Mouse (Mus musculus): ENCODE results near the gene Echdc3. TPM values are rescaled to one million over a fixed set of nuclear protein-coding genes. Genes with fewer than 3 reads are reported as not detected.

Gene Echdc3
- polyA plus RNA-seq, 1 experiment: 1.2 TPM

GRCm38 (mm10) chr2:6159735-6160134 is 53.1 kb downstream of the Echdc3 start:
- H3K27ac ChIP-seq (ENCODE audit: insufficient read depth, low read depth, low read length): no peak overlapping the region
- no peak overlapping the region for H3K4me3 ChIP-seq (ENCODE audit: insufficient read depth, low read length)
- TF ChIP-seq POLR2A (IDR thresholded peaks at IDR 0.05; ENCODE audit: borderline replicate concordance, low read depth, low read length) (no peak), CTCF (IDR thresholded peaks at IDR 0.05; ENCODE audit: low read depth, low read length) (no peak)
- peaks cover 2% of the 10 kb centered on the region; the same call in 1 of the 2 replicates for H3K4me1 ChIP-seq (ENCODE audit: control insufficient read depth, insufficient read depth, low read length)

- TF ChIP-seq CTCF (IDR thresholded peaks at IDR 0.05; ENCODE audit: low read depth, low read length) (no peak), POLR2A (IDR thresholded peaks at IDR 0.05; ENCODE audit: borderline replicate concordance, low read depth, low read length) (no peak)
- Histone ChIP-seq H3K4me1 (ENCODE audit: control insufficient read depth, insufficient read depth, low read length) (peaks cover 2% of the 10 kb centered on the region; the same call in 1 of the 2 replicates), H3K27ac (ENCODE audit: insufficient read depth, low read depth, low read length) (no peak overlapping the region), H3K4me3 (ENCODE audit: insufficient read depth, low read length) (no peak overlapping the region)
Measured at GRCm38 (mm10) chr2:6159219-6159618, 53.6 kb downstream of the Echdc3 start.

GRCm38 (mm10) chr2:6157635-6158034 is 55.2 kb downstream of the Echdc3 start:
- Histone ChIP-seq H3K4me3 (ENCODE audit: insufficient read depth, low read length) (no peak overlapping the region), H3K4me1 (ENCODE audit: control insufficient read depth, insufficient read depth, low read length) (no peaks in the 10 kb centered on the region; the same call in 1 of the 2 replicates), H3K27ac (ENCODE audit: insufficient read depth, low read depth, low read length) (no peak overlapping the region)
- no peak for TF ChIP-seq CTCF (IDR thresholded peaks at IDR 0.05; ENCODE audit: low read depth, low read length)
- TF ChIP-seq POLR2A (IDR thresholded peaks at IDR 0.05; ENCODE audit: borderline replicate concordance, low read depth, low read length): no peak

DNA sequence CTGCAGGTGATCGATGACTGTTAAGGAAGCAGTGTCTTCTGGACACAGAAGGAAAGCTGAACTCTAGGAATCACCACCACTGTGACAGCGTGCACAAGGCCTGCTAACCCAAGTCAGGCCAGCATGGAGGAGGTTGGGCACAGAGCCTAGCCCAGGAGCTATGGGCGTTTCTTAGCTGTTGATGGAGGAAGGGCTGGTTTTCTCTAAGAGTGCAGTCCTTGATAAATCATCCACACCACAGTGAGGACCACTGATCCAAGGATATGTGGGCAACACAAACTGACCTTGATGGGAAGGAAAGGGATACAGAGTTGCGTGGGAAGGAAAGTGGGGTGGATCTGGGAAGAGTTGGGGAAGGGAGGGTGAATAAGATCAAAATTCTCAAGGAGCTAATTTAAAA is 55.6 kb downstream of the Echdc3 start:
- Histone ChIP-seq H3K27ac (ENCODE audit: insufficient read depth, low read depth, low read length) (no peak overlapping the region), H3K4me1 (ENCODE audit: control insufficient read depth, insufficient read depth, low read length) (no peaks in the 10 kb centered on the region), H3K4me3 (ENCODE audit: insufficient read depth, low read length) (no peak overlapping the region)
- TF ChIP-seq CTCF (IDR thresholded peaks at IDR 0.05; ENCODE audit: low read depth, low read length) (no peak), POLR2A (IDR thresholded peaks at IDR 0.05; ENCODE audit: borderline replicate concordance, low read depth, low read length) (no peak)

- no peak overlapping the region for H3K4me3 ChIP-seq (ENCODE audit: insufficient read depth, low read length)
- TF ChIP-seq CTCF (IDR thresholded peaks at IDR 0.05; ENCODE audit: low read depth, low read length) (no peak), POLR2A (IDR thresholded peaks at IDR 0.05; ENCODE audit: borderline replicate concordance, low read depth, low read length) (no peak)
- H3K4me1 ChIP-seq (ENCODE audit: control insufficient read depth, insufficient read depth, low read length): no peaks in the 10 kb centered on the region
- H3K27ac ChIP-seq (ENCODE audit: insufficient read depth, low read depth, low read length): no peak overlapping the region
Measured at GRCm38 (mm10) chr2:6149801-6150200, 63.0 kb downstream of the Echdc3 start.

DNA sequence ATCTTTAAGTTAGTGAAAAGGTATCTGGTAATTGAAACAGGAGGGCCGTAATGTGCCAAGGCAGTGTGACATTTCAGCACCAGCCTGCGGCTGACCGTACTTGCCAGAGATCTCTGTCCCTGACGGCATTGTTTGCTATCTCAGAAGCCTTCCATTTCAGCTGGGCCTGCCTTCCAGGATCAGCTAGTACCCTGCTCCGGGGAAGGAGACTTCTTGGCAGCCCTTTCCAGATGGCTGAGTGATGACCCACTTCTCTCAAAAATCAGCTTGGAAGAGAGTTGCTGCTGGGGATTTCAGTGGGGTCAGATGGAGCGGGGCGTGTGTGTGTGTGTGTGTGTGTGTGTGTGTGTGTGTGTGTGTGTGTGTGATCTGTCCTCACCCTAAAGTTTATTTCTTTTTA is 65.9 kb downstream of the Echdc3 start:
- H3K4me1 ChIP-seq (ENCODE audit: control insufficient read depth, insufficient read depth, low read length): no peaks in the 10 kb centered on the region
- TF ChIP-seq POLR2A (IDR thresholded peaks at IDR 0.05; ENCODE audit: borderline replicate concordance, low read depth, low read length) (no peak), CTCF (IDR thresholded peaks at IDR 0.05; ENCODE audit: low read depth, low read length) (no peak)
- no peak overlapping the region for H3K4me3 ChIP-seq (ENCODE audit: insufficient read depth, low read length)

DNA sequence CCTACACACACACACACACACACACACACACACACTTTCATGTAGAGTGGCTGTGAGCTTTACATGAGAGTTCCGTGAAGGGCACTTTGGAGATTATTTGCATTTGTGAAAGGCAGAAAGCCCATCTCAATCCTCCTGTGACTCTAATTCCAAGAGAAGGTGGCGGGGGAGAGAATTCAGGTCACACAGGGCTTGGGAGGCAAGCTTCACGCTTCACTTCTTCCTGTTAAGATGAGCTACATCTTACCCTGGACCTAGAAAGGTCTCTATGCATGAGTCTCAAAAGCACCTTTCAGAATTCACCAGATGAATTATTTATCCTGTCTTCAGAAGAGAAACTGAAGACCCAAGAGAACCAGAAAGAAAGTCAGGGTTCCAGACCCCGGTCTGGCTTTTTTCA is 66.6 kb downstream of the Echdc3 start:
- TF ChIP-seq POLR2A (IDR thresholded peaks at IDR 0.05; ENCODE audit: borderline replicate concordance, low read depth, low read length): no peak
- TF ChIP-seq CTCF (IDR thresholded peaks at IDR 0.05; ENCODE audit: low read depth, low read length): no peak
- no peaks in the 10 kb centered on the region for H3K4me1 ChIP-seq (ENCODE audit: control insufficient read depth, insufficient read depth, low read length)
- no peak overlapping the region for H3K4me3 ChIP-seq (ENCODE audit: insufficient read depth, low read length)
- H3K27ac ChIP-seq (ENCODE audit: insufficient read depth, low read depth, low read length): no peak overlapping the region

More for the DNA sequence above, 65.9 kb downstream of the Echdc3 start:
- H3K27ac ChIP-seq (ENCODE audit: insufficient read depth, low read depth, low read length): no peak overlapping the region

DNA sequence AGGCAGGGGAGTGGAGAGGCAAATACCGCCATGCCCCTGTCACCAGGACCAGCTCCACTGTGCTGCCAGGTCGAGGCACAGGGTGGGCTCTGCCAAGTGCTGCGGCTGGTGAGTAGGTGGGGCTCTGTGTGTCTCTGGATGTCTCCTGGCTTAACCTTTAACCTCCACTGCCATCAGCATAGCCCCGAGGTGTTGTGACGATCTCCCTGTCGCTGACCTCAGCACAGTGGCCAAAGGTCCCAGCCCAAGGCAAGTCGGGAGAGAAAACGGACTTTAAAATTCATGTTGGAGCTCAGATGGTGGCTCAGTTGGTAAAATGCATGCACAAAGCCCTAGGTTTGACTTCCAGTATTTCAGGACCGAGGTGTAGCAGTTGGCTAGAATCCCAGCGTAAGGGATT is 67.2 kb downstream of the Echdc3 start:
- Histone ChIP-seq H3K4me1 (ENCODE audit: control insufficient read depth, insufficient read depth, low read length) (no peaks in the 10 kb centered on the region), H3K27ac (ENCODE audit: insufficient read depth, low read depth, low read length) (no peak overlapping the region)
- no peak for TF ChIP-seq CTCF (IDR thresholded peaks at IDR 0.05; ENCODE audit: low read depth, low read length)
- TF ChIP-seq POLR2A (IDR thresholded peaks at IDR 0.05; ENCODE audit: borderline replicate concordance, low read depth, low read length): no peak

GRCm38 (mm10) chr2:6142915-6143654 is 69.7 kb downstream of the Echdc3 start:
- Histone ChIP-seq H3K4me3 (ENCODE audit: insufficient read depth, low read length) (no peak overlapping the region), H3K4me1 (ENCODE audit: control insufficient read depth, insufficient read depth, low read length) (no peaks in the 10 kb centered on the region)
- TF ChIP-seq CTCF (IDR thresholded peaks at IDR 0.05; ENCODE audit: low read depth, low read length) (no peak), POLR2A (IDR thresholded peaks at IDR 0.05; ENCODE audit: borderline replicate concordance, low read depth, low read length) (no peak)

More for the DNA sequence above, 67.2 kb downstream of the Echdc3 start:
- H3K4me3 ChIP-seq (ENCODE audit: insufficient read depth, low read length): no peak overlapping the region

GRCm38 (mm10) chr2:6140572-6141161 is 72.2 kb downstream of the Echdc3 start:
- TF ChIP-seq POLR2A (IDR thresholded peaks at IDR 0.05; ENCODE audit: borderline replicate concordance, low read depth, low read length): no peak
- TF ChIP-seq CTCF (IDR thresholded peaks at IDR 0.05; ENCODE audit: low read depth, low read length): no peak
- H3K4me1 ChIP-seq (ENCODE audit: control insufficient read depth, insufficient read depth, low read length): no peaks in the 10 kb centered on the region
- H3K4me3 ChIP-seq (ENCODE audit: insufficient read depth, low read length): no peak overlapping the region
- no peak overlapping the region for H3K27ac ChIP-seq (ENCODE audit: insufficient read depth, low read depth, low read length)

More at GRCm38 (mm10) chr2:6142915-6143654, 69.7 kb downstream of the Echdc3 start:
- H3K27ac ChIP-seq (ENCODE audit: insufficient read depth, low read depth, low read length): no peak overlapping the region

Other genes starting within 250 kb of the Echdc3 start
- gene Proser2, start 82.8 kb downstream of the Echdc3 start, polyA plus RNA-seq (2012; ENCODE audit: insufficient read depth, insufficient read length, missing spikeins): not detected in 2 replicates
- 4.6 and 5.6 TPM in 2 replicates for gene Usp6nl, start 109.6 kb upstream of the Echdc3 start, polyA plus RNA-seq (2012; ENCODE audit: insufficient read depth, insufficient read length, missing spikeins)